Mouse (Mus musculus): Measurements from ENCODE around the gene Orm2.

Orm2 gene

GRCm38 (mm10) chr4:63377483-63377882, 15.2 kb downstream of the Orm2 start:
- no peak for DNase-seq (ENCODE audit: low spot score in 2 of 2)

GRCm38 (mm10) chr4:63382676-63383369, 20.6 kb downstream of the Orm2 start:
- DNase-seq (ENCODE audit: low spot score in 2 of 2) = no peak

DNA sequence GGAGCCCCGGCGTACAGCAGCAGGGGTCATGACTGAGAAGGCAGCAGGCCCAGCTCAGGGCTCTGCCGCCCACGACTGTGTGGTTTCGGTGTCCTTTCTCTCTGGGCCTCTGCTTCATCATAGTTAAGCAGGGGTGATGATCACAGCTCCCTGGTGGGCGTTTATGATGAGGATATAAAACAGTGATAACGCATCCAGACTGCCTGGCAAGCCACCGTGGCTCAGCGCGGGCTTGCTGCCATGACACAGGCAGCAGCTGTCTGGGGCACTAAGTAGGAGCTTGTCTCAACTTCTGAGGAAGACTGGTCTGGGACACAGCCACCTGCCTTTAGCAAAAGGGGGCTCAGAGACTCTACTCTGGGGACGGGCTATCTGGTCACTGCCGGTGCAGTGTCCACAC, 21.2 kb downstream of the Orm2 start:
- no peak for DNase-seq (ENCODE audit: low spot score in 2 of 2)

- DNase-seq (ENCODE audit: low spot score in 2 of 2) = no peak
Measured at GRCm38 (mm10) chr4:63384262-63384661, 22.0 kb downstream of the Orm2 start.

GRCm38 (mm10) chr4:63385253-63385652, 23.0 kb downstream of the Orm2 start:
- DNase-seq (ENCODE audit: low spot score in 2 of 2) = no peak

DNA sequence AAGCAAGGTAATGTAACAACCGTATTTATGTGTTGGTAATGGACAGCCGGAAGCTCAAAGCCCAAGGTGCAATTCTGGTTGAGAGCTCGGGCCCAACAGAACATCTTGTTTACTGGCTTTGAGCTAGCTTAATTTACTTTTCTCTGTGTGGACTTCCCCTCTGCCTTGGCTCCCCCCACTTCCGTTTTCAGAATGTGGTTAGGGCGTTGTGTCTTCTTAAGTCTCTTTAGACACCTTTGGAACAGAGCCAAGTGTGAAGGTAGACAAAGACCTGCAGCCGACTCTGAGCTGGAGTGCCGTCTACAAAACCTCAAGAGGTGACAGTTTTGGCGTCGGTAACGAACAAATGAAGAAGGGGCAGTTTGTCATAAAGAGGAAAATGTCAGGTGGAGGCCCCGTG, 23.5 kb downstream of the Orm2 start:
- DNase-seq (ENCODE audit: low spot score in 2 of 2) = peak; percentile 90 to 94

- DNase-seq (ENCODE audit: low spot score in 2 of 2) = no peak
Measured at GRCm38 (mm10) chr4:63388029-63388428, 25.8 kb downstream of the Orm2 start.

DNA sequence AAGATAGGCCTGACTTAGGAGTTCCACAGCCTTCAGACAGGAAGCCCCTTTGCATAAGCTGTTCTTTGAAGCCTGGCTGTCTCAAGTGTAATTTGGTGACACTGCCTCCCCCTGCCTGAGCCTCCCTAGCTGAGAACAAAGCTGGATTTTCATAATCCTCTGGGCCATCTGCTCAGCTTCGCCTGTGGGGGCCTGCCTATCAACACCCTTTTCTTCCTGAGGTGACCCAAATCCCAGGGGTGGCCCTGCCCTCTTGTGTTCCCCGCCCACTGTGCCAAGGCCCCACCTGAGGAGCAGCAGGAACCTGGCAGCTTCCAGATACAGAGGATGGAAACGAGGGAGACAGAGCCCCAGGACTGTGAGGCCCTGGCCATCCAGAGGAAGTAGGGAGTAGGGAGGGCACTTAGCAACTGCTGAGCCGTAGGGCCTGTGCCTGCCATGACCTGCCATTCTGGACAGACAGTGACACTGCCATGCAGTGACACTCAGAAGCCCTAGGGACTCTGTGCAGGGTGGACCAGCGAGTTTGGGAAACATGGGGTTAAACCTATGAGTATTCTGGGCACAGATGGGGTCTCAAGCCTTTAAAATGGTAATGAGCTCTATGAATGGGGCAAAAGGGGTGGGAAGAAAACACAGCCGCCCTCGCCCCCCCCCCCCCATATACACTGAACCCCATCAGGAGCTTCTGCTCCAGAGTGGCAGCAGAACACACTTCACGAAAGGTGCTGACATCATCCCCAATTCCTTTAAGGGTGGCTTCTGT, 27.1 kb downstream of the Orm2 start:
- DNase-seq (ENCODE audit: low spot score in 2 of 2) = peak in 1 of 2 experiments; percentile 73

DNA sequence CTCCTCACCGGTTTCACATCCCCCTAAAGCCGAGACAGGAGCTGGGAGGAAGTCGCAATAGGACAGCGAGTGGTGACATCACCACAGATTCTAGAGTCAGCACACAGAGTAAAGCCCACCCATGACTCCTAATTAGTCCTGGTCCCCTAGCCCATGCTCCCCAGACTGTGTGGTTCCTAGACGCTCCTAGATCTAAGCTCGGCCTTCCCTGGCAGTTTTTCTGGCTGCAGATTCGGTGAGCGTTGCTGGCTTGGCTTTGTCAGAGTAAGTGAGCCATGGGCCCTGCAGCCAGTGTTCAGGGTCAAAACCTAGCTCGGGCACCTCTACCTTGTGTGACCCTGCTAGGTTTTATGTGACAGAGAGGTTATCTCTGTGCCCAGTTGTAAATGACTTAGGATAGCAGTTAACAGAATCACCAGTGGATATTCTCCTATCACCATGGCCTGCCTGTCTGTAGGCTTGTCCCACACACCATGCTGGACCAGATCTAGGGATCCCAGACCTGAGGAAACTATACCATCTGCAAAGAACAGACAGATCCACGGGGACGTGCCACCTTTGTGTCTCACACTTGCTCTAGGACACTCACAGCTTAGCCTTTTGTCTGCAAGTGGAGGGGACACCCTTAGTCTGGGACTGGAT, 27.8 kb downstream of the Orm2 start:
- DNase-seq (ENCODE audit: low spot score in 2 of 2) = no peak

DNA sequence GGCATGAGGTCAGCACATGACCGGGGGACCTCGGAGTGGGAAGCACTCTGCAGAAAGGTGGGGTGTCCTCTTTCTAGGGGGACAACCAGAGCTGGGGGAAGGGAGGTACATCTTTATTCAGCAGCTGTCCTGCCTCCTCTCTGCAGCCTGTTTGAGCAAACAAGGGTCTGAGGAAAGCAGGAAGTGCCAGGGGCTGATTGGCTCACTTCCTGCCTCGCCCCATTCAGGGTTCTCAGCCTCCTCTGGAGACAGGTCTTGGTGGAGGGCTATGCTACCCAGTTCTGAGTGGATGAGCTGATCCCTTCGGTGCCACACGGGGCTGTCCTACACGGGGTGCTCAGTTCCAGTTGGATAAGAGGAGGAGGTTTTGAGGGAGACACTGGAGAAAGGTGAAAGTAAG, 29.1 kb downstream of the Orm2 start:
- DNase-seq (ENCODE audit: low spot score in 2 of 2) = no peak

DNA sequence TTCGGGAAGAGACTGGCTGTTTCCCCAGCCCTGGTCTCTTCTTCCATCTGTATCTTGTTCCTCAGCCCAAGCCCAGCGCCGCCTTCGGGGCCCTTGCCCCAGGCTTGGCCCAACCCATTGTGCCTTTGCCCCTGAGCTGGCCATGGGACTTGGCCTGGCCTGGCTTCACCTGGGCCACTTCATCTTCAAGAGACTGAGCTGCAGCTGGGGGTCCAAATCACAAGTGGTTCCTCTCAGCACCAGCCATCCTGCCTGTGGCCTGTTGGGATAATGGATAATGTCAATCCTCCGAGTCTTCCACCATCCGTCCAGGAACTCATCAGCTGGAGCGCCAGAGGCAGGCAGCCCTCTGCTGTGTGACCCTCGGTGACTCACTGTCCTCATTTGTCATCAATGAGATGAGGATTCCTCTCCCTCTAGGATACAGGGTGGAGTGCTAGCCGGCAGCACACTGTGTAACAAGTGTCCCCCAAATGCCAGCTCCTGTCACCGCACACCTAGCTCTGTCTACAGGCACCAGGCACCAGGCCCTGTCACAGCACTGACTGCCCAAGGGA, 35.8 kb downstream of the Orm2 start:
- no peak for DNase-seq (ENCODE audit: low spot score in 2 of 2)

DNA sequence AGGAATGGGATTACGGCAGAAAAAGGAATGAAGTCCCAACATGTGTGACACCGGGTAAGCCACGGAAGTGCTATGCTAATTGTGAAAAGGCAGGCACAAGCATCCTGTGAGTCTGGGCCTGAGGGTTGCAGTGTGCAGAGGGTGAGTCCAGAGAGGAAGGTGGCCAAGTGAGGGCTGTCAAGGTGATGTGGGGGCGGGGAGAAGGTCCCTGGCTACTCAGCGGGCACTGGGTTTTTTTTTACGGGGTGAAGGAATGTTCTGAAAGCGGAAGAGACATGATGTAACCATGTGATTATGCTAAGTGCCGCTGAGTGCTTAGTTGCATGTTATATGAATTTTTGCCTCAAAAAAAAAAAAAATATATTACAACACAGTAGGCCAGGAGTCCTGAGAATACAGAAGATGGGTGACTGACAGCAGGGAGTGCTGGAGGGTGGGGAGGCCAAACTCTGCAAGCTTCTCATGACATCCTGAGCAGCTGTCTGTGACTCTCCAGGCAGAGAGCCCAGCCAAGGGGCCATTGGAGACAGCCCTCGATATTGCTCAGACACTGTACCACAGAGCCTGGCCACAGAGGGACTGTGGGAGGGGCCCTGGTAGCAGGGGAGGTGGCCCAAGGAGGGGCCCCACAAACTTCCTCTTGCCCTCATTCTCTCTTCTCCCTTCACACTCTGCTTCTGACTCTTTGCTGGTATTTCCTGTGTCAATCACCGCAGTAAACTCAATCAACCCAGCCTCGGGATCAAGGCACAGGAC, 36.8 kb downstream of the Orm2 start:
- DNase-seq (ENCODE audit: low spot score in 2 of 2) = peak; percentile 86 to 87

GRCm38 (mm10) chr4:63399691-63400270, 37.5 kb downstream of the Orm2 start:
- DNase-seq (ENCODE audit: low spot score in 2 of 2) = no peak

GRCm38 (mm10) chr4:63400541-63401306, 38.5 kb downstream of the Orm2 start:
- DNase-seq (ENCODE audit: low spot score in 2 of 2) = peak; percentile 62 to 70

GRCm38 (mm10) chr4:63401620-63402019, 39.4 kb downstream of the Orm2 start:
- DNase-seq (ENCODE audit: low spot score in 2 of 2) = no peak

DNA sequence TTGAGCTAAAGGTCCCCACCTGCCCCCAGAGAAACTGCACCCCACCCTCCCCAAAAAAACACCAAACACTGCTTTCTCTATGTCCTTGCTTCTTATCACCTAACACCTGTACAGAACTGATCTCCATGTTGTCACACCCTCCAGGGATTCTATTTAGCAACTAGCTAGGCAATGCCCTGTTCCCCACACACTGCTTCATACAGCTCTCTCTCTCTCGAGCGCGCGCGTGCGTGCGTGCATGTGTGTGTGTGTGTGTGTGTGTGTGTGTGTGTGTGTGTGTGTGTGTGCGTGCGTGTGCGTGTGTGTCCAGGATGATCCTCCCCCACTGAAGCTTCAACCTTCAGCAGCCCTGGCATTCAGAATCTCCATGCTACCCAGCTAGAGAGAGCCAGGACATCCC, 39.8 kb downstream of the Orm2 start:
- DNase-seq (ENCODE audit: low spot score in 2 of 2) = no peak

DNA sequence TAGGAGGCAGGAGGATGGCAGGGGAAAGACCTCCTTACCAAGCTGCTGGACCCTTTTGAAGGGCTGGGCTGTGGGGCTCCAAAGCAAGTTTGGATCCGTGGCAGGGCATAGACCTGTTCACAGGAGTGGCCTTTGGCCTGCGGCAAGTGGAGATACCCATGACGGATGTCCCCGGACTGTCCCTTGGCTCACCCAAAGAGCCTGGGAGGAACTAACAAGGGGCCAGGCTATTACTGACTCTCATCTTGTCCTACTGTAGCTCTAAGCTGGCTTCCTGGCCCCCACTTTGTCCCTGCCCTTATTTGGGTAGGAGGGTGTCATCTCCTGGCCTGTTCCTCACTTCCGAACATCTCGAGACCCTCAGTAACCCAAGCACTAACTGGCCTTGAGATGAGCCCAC, 40.3 kb downstream of the Orm2 start:
- no peak for DNase-seq (ENCODE audit: low spot score in 2 of 2)

DNA sequence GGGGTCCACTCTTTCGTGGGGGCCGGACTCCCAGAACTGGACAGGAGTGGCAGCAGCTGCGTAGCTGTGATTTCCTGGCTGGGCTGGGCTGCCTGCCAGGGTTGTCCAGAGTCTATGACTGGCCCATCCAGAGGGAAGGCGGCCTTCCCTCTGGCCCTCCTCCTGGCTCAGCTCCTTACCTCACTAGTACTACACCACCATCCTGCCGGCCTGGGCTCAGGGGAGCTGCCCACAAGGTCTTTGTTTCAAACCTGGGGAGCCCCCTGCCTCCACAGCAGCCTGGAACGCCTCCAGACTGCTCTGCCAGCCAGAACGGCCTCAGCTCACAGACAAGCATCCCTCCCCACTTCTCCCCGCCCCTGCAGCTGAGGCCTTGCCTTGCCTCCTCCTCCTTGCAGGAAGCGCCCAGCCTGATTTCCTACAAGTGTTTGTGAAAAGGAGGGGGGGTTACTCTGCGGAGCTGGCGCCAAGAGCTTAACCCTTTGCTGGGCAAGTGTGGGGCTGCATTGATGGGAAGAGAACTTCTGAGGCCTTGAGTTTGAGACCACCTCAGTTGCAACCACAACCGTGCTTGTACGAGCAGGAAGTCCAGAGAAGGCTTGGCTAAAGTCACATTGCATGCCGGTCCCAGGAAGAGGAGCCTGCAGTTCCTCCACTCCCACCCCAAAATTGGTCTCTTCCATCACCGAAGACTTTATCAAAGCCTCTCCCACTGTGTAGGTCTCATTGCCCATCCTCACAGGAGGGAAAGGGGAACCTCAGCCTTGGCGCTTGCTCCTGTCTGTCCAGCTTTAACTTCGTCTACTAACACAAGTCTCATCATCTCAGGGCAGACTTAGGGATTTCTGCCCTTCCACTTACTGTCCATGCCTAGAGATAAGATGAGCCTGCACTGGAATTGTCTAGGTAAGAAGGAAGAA, 41.1 kb downstream of the Orm2 start, which contains the start of gene Akna:
TSS of gene Akna (minus strand) at position 315 of the 920 bp plus-strand sequence.
- DNase-seq (ENCODE audit: low spot score in 2 of 2) = peak; percentile 86 to 88

GRCm38 (mm10) chr4:63404205-63404604, 42.0 kb downstream of the Orm2 start:
- DNase-seq (ENCODE audit: low spot score in 2 of 2) = peak; percentile 92

All from spleen, postnatal 36 days (tissue).